Mouse (Mus musculus): ENCODE measurements around the gene Ercc1. TPM values are rescaled to one million over a fixed set of nuclear protein-coding genes. Genes with fewer than 3 reads are reported as not detected.

Ercc1 gene
- polyA plus RNA-seq, 1 experiment: 30.7 TPM

DNA sequence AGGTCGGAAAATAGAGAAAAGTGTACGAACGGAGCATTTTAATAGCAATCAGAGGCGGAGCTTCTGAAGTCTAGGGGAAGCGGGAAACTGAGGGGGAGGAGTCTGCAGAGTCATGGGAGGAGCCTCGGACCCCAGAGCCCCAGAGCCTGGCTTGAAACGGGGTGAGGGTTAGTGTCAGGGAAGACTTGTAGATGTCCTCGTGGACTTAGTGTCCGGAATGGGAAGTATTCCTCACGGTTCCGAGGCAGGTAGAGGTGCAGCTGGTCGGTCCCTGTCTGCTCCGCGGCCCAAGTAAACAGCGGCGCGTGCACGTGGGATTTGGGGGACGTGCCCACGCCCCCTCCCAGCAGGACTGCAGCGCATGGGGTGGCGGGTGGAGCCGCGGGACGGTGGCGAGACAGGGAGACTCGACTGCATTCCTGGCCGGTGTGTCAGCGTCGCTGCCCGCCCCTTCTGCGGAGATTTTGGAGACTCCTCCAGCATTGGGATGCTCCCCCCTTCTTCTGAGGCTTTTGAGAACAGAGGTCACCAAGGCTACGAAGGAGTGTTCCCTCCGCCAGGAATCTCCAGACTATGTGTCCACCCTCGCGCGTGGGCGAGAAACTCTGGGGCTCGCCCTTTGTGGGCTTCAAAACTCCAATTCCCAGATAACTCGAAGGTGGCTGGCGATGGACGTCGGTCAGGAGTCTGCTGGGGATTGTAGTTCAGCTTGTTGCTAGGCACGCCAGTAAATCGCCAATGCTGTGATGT lies 15.5 kb downstream of the Ercc1 start:
- no peak for TF ChIP-seq POLR2A (IDR thresholded peaks at IDR 0.05; ENCODE audit: borderline replicate concordance, low read depth, low read length)
- TF ChIP-seq CTCF (IDR thresholded peaks at IDR 0.05; ENCODE audit: low read depth, low read length): no peak
- Histone ChIP-seq H3K4me3 (ENCODE audit: insufficient read depth, low read length) (peak overlapping the region; percentile 75), H3K4me1 (ENCODE audit: control insufficient read depth, insufficient read depth, low read length) (peaks cover 19% of the 10 kb centered on the region), H3K27ac (ENCODE audit: insufficient read depth, low read depth, low read length) (peak overlapping the region; percentile 72; the same call in 1 of the 2 replicates)

GRCm38 (mm10) chr7:19360944-19361343 lies 16.4 kb downstream of the Ercc1 start:
- H3K4me1 ChIP-seq (ENCODE audit: control insufficient read depth, insufficient read depth, low read length): peaks cover 19% of the 10 kb centered on the region
- no peak overlapping the region for H3K27ac ChIP-seq (ENCODE audit: insufficient read depth, low read depth, low read length)
- peak overlapping the region; percentile 75 for H3K4me3 ChIP-seq (ENCODE audit: insufficient read depth, low read length)

DNA sequence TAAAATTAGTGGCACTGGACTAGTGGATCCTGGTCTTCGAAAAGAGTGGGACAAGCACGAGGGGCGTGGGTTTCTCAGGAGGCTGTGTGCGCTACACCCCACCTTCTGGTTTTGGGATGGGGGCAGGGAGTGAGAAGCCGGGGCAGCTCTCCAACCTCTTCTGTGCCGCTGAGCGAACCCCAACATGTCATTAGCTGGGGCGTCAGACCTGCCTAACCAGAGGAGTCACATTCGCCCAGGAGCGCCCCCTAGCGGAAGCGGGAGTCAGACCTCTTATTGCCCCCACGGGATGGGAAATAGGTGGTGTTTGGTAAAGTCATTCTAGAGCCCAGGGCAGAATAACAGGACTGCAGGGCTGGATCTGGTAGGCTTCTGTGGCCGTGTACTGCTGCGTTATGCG lies 17.1 kb downstream of the Ercc1 start:
- no peak overlapping the region for H3K27ac ChIP-seq (ENCODE audit: insufficient read depth, low read depth, low read length)
- TF ChIP-seq POLR2A (IDR thresholded peaks at IDR 0.05; ENCODE audit: borderline replicate concordance, low read depth, low read length) (no peak), CTCF (IDR thresholded peaks at IDR 0.05; ENCODE audit: low read depth, low read length) (peak; percentile 96)
- H3K4me1 ChIP-seq (ENCODE audit: control insufficient read depth, insufficient read depth, low read length): peaks cover 14% of the 10 kb centered on the region
- peak overlapping the region; percentile 75 for H3K4me3 ChIP-seq (ENCODE audit: insufficient read depth, low read length)

More at GRCm38 (mm10) chr7:19360944-19361343, 16.4 kb downstream of the Ercc1 start:
- no peak for TF ChIP-seq CTCF (IDR thresholded peaks at IDR 0.05; ENCODE audit: low read depth, low read length)
- TF ChIP-seq POLR2A (IDR thresholded peaks at IDR 0.05; ENCODE audit: borderline replicate concordance, low read depth, low read length): no peak

- Histone ChIP-seq H3K4me3 (ENCODE audit: insufficient read depth, low read length) (no peak overlapping the region), H3K27ac (ENCODE audit: insufficient read depth, low read depth, low read length) (no peak overlapping the region), H3K4me1 (ENCODE audit: control insufficient read depth, insufficient read depth, low read length) (peaks cover 9% of the 10 kb centered on the region)
- no peak for TF ChIP-seq CTCF (IDR thresholded peaks at IDR 0.05; ENCODE audit: low read depth, low read length)
- no peak for TF ChIP-seq POLR2A (IDR thresholded peaks at IDR 0.05; ENCODE audit: borderline replicate concordance, low read depth, low read length)
Measured at GRCm38 (mm10) chr7:19362276-19362675, 17.7 kb downstream of the Ercc1 start.

DNA sequence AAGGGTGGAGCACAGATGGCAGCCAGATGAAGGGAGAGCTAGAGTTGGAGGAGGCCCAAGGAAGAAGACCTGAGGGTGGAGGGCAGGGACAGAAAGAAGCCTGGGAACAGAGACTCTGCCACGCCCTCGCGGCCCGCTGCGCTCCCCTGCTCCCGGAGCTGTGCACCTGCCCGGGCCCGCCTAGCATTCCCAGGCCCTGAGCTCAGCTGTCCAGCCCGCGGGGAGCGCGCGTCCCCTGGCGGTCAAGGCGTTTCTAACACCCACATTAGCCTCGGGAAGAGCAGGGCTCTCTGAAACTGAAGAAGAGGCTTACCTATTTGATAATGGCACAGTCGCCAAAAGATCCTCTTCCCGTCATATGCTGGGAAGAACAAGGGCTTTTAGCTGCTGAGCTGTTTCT lies 19.3 kb downstream of the Ercc1 start:
- no peaks in the 10 kb centered on the region for H3K4me1 ChIP-seq (ENCODE audit: control insufficient read depth, insufficient read depth, low read length)
- no peak overlapping the region for H3K4me3 ChIP-seq (ENCODE audit: insufficient read depth, low read length)
- H3K27ac ChIP-seq (ENCODE audit: insufficient read depth, low read depth, low read length): no peak overlapping the region
- peak; percentile 67 for TF ChIP-seq CTCF (IDR thresholded peaks at IDR 0.05; ENCODE audit: low read depth, low read length)
- no peak for TF ChIP-seq POLR2A (IDR thresholded peaks at IDR 0.05; ENCODE audit: borderline replicate concordance, low read depth, low read length)

- H3K27ac ChIP-seq (ENCODE audit: insufficient read depth, low read depth, low read length): no peak overlapping the region
- no peak overlapping the region for H3K4me3 ChIP-seq (ENCODE audit: insufficient read depth, low read length)
- no peaks in the 10 kb centered on the region for H3K4me1 ChIP-seq (ENCODE audit: control insufficient read depth, insufficient read depth, low read length)
Measured at GRCm38 (mm10) chr7:19365376-19365775, 20.8 kb downstream of the Ercc1 start.

DNA sequence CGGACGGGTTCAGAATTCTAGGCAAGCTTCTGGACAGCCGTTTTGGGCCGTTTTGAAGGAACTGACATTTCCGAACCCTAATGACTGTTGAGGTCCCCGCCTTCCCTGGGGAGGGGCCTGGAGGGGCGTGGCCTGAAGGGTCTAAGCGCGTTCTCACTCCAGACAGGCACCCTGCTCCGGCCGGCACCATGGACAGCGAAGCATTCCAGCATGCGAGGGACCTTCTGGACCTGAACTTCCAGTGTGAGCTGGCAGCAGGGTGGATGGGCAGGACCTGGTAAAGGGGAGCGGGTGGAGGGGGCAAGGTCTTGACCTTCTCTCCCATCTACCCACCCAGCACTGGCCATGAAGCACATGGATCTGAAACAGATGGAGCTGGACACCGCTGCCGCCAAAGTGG lies 23.8 kb downstream of the Ercc1 start:
- TF ChIP-seq CTCF (IDR thresholded peaks at IDR 0.05; ENCODE audit: low read depth, low read length): no peak
- TF ChIP-seq POLR2A (IDR thresholded peaks at IDR 0.05; ENCODE audit: borderline replicate concordance, low read depth, low read length): no peak
- Histone ChIP-seq H3K4me3 (ENCODE audit: insufficient read depth, low read length) (no peak overlapping the region), H3K27ac (ENCODE audit: insufficient read depth, low read depth, low read length) (no peak overlapping the region), H3K4me1 (ENCODE audit: control insufficient read depth, insufficient read depth, low read length) (no peaks in the 10 kb centered on the region)

More at GRCm38 (mm10) chr7:19365376-19365775, 20.8 kb downstream of the Ercc1 start:
- TF ChIP-seq CTCF (IDR thresholded peaks at IDR 0.05; ENCODE audit: low read depth, low read length) (no peak), POLR2A (IDR thresholded peaks at IDR 0.05; ENCODE audit: borderline replicate concordance, low read depth, low read length) (no peak)

DNA sequence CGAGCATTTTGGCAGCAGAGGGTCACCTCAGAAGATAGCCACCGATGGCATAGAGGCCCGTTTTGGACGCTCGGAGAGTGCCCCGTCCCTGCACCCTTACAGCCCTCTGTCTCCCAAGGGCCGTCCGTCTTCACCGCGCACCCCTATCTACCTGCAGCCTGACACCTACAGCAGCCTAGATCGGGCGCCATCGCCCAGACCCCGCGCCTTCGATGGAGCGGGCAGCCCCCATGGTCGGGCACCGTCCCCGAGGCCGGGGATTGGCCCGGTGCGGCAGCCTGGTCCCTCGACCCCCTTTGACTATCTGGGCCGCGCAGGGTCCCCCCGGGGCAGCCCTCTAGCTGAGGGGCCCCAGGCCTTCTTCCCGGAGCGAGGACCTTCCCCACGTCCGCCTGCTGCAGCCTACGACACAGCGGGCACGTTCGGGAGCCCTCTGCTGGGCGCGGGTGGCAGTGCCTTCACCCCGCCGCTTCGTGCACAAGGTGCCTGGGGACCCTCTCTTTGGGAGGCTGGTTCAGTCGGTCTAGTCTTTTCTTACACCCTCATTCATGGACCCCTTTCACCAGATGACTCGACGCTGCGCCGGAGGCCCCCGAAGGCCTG lies 25.3 kb downstream of the Ercc1 start:
- H3K4me3 ChIP-seq (ENCODE audit: insufficient read depth, low read length): no peak overlapping the region
- no peaks in the 10 kb centered on the region for H3K4me1 ChIP-seq (ENCODE audit: control insufficient read depth, insufficient read depth, low read length)
- TF ChIP-seq POLR2A (IDR thresholded peaks at IDR 0.05; ENCODE audit: borderline replicate concordance, low read depth, low read length) (no peak), CTCF (IDR thresholded peaks at IDR 0.05; ENCODE audit: low read depth, low read length) (peak; percentile 38; the same call in 1 of the 2 replicates)
- H3K27ac ChIP-seq (ENCODE audit: insufficient read depth, low read depth, low read length): no peak overlapping the region

DNA sequence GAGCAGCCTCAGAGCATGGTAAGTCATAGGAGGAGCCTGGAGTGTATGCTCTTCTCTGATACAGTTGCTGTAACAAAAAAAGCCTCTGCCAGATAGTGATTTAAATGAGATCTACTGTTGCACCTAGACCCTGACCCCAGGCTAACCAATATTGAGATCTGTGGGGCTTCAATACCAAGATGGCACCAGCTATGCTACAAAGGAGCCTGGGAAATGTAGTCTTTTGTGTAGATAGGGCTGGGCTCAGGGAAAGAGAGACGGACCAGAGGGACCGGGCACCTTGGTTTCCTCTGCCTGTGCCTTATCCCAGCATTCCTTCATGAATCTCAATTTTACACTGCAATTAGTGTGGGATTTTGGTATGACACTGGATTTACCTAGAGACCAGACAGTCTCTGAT lies 28.8 kb downstream of the Ercc1 start:
- H3K4me1 ChIP-seq (ENCODE audit: control insufficient read depth, insufficient read depth, low read length): no peaks in the 10 kb centered on the region
- TF ChIP-seq CTCF (IDR thresholded peaks at IDR 0.05; ENCODE audit: low read depth, low read length): no peak
- TF ChIP-seq POLR2A (IDR thresholded peaks at IDR 0.05; ENCODE audit: borderline replicate concordance, low read depth, low read length): no peak
- no peak overlapping the region for H3K27ac ChIP-seq (ENCODE audit: insufficient read depth, low read depth, low read length)
- H3K4me3 ChIP-seq (ENCODE audit: insufficient read depth, low read length): no peak overlapping the region

DNA sequence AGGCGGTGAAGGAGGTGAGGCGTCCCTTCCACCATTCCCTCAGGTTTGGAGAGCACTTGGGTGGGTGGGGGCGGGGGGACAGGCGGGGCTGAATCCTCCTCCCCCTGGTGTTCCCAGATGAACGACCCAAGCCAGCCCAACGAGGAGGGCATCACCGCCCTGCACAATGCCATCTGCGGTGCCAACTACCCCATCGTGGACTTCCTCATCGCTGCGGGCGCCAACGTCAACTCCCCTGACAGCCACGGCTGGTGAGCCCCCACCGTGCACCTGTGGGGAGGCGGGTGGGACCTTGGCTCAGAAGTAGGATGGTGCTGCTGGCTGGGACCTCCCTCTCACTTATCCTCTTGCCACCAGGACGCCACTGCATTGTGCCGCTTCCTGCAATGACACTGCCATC lies 30.8 kb downstream of the Ercc1 start:
- no peak for TF ChIP-seq POLR2A (IDR thresholded peaks at IDR 0.05; ENCODE audit: borderline replicate concordance, low read depth, low read length)
- TF ChIP-seq CTCF (IDR thresholded peaks at IDR 0.05; ENCODE audit: low read depth, low read length): no peak
- Histone ChIP-seq H3K27ac (ENCODE audit: insufficient read depth, low read depth, low read length) (no peak overlapping the region), H3K4me1 (ENCODE audit: control insufficient read depth, insufficient read depth, low read length) (no peaks in the 10 kb centered on the region), H3K4me3 (ENCODE audit: insufficient read depth, low read length) (no peak overlapping the region)
